Mouse (Mus musculus): ENCODE measurements around the gene Zfp317.
"Not testable (repeated sequence)": the region's sequence is repeated elsewhere in the genome, so short reads cannot be mapped to it uniquely, and the experiment has no call there.

GRCm38 (mm10) chr9:19694285-19694684 lies 72.4 kb downstream of the Zfp317 start:
- not testable (repeated sequence) for TF ChIP-seq CTCF (IDR thresholded peaks at IDR 0.05; ENCODE audit: low read depth); EP300 (optimal IDR thresholded peaks at IDR 0.05)

Data from stomach, postnatal 0 days (tissue).